In the genomic region with DNA sequence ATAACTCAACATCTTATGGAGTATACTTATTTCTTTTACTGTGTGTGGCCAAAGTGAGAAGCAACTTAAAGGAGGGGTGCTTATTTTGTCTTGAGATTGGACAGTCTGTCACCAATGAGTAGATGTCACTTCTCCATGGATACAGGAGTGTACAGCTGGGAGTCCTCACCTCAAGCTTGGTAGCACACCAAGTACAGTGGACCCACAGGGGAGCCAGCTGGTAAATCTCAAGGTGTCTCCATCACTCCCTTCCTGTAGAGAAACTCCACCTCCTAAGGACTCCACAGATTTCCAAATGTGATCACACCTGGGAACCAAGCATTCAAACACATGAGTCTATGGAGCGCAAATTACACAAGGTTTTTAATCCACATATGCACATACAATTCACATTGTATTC, we compare ENCODE assay signal across 18 mouse cellular contexts.
DNase-seq lines count a peak whose midpoint lies in the region; ATAC-seq and TF ChIP-seq lines count a peak whose summit lies in the region.
"Had no signal": no experiment of that assay in that cellular context is flagged by ENCODE, and none has a peak within 500 bp of the region (broad histone marks: within the 10 kb centered on the region; RNA-seq: fewer than 3 reads in every experiment).

No protein-coding gene starts in this region.

- WGBS in forebrain, embryonic 14.5 days = 90% methylated on average over 1 of the region's 1 CpGs
- WGBS in forebrain, embryonic 12.5 days = 100% methylated on average over 1 of the region's 1 CpGs
- WGBS in hindbrain, postnatal 0 days = 94% methylated on average over 1 of the region's 1 CpGs
- WGBS in hindbrain, embryonic 13.5 days = 100% methylated on average over 1 of the region's 1 CpGs
- 98% methylated on average over 1 of the region's 1 CpGs for WGBS in midbrain, embryonic 14.5 days

- ATAC-seq in forebrain, embryonic 14.5 days = peak; percentile 24; the same call in 1 of the 2 replicates
- no peak for ATAC-seq in forebrain, embryonic 12.5 days (ENCODE audit: low FRiP score)
- ATAC-seq in hindbrain, postnatal 0 days = 0 out of 2 replicates have a peak, but pooled peaks have one; percentile 19
- ATAC-seq in hindbrain, embryonic 13.5 days (ENCODE audit: low FRiP score) = no peak
- ATAC-seq in midbrain, embryonic 14.5 days (ENCODE audit: low FRiP score, low TSS enrichment) = no peak
- ATAC-seq: inflammation-experienced regulatory T-cells, adult 6 months had no signal

- no peak overlapping the region for H3K27ac ChIP-seq in forebrain, embryonic 14.5 days (ENCODE audit: low read depth, low read length)
- H3K27ac ChIP-seq in forebrain, embryonic 12.5 days = no peak overlapping the region
- peak overlapping the region; percentile 23; the same call in 1 of the 2 replicates for H3K27ac ChIP-seq in hindbrain, postnatal 0 days
- no peak overlapping the region for H3K27ac ChIP-seq in hindbrain, embryonic 13.5 days
- 0 out of 2 replicates have a peak overlapping the region, but pooled peaks have one; percentile 69 for H3K27ac ChIP-seq in midbrain, embryonic 14.5 days (replicated peaks; ENCODE audit: low read depth, low read length)
- H3K27ac ChIP-seq: embryonic facial prominence, embryonic 12.5 days; heart, embryonic 10.5 days; left cerebral cortex, adult 2 months; liver, embryonic 13.5 days; stomach, postnatal 0 days had no signal

- H3K36me3 ChIP-seq in forebrain, embryonic 14.5 days (ENCODE audit: control insufficient read depth, insufficient read depth, low read length) = no peaks in the 10 kb centered on the region
- H3K36me3 ChIP-seq in forebrain, embryonic 12.5 days (replicated peaks) = no peaks in the 10 kb centered on the region
- H3K36me3 ChIP-seq in hindbrain, postnatal 0 days (ENCODE audit: insufficient read depth, low read length) = no peaks in the 10 kb centered on the region
- no peaks in the 10 kb centered on the region for H3K36me3 ChIP-seq in hindbrain, embryonic 13.5 days
- no peaks in the 10 kb centered on the region for H3K36me3 ChIP-seq in midbrain, embryonic 14.5 days (ENCODE audit: control insufficient read depth, insufficient read depth, low read length)
- H3K36me3 ChIP-seq: embryonic facial prominence, embryonic 12.5 days; heart, embryonic 10.5 days; liver, embryonic 13.5 days had no signal

- no peak overlapping the region for H3K9ac ChIP-seq in forebrain, embryonic 14.5 days (ENCODE audit: low read length)
- H3K9ac ChIP-seq in forebrain, embryonic 12.5 days = no peak overlapping the region
- no peak overlapping the region for H3K9ac ChIP-seq in hindbrain, postnatal 0 days (replicated peaks; ENCODE audit: low read length)
- no peak overlapping the region for H3K9ac ChIP-seq in hindbrain, embryonic 13.5 days
- H3K9ac ChIP-seq in midbrain, embryonic 14.5 days (replicated peaks; ENCODE audit: low read length) = no peak overlapping the region
- H3K9ac ChIP-seq: embryonic facial prominence, embryonic 12.5 days; liver, embryonic 13.5 days had no signal

- H3K4me2 ChIP-seq in forebrain, embryonic 14.5 days (ENCODE audit: low read length) = no peak overlapping the region
- H3K4me2 ChIP-seq in forebrain, embryonic 12.5 days = no peak overlapping the region
- peak overlapping the region; percentile 46; the same call in 1 of the 2 replicates for H3K4me2 ChIP-seq in hindbrain, postnatal 0 days (ENCODE audit: low read depth, low read length)
- H3K4me2 ChIP-seq in hindbrain, embryonic 13.5 days = no peak overlapping the region
- no peak overlapping the region; the same call in 1 of the 2 replicates for H3K4me2 ChIP-seq in midbrain, embryonic 14.5 days (ENCODE audit: low read length)
- H3K4me2 ChIP-seq: liver, embryonic 13.5 days had no signal

- no peaks in the 10 kb centered on the region for H3K4me1 ChIP-seq in forebrain, embryonic 14.5 days (ENCODE audit: control insufficient read depth, insufficient read depth, low read length)
- 0 out of 2 replicates have a peak, but pooled peaks cover 6% of the 10 kb centered on the region for H3K4me1 ChIP-seq in forebrain, embryonic 12.5 days
- H3K4me1 ChIP-seq in hindbrain, postnatal 0 days (ENCODE audit: insufficient read depth, low read length) = 0 out of 2 replicates have a peak, but pooled peaks cover 6% of the 10 kb centered on the region
- H3K4me1 ChIP-seq in hindbrain, embryonic 13.5 days (replicated peaks) = no peaks in the 10 kb centered on the region
- H3K4me1 ChIP-seq in midbrain, embryonic 14.5 days (ENCODE audit: control insufficient read depth, insufficient read depth, low read length) = no peaks in the 10 kb centered on the region
- H3K4me1 ChIP-seq: embryonic facial prominence, embryonic 12.5 days; heart, embryonic 10.5 days; liver, embryonic 13.5 days had no signal

- no peak overlapping the region for H3K4me3 ChIP-seq in forebrain, embryonic 14.5 days (ENCODE audit: low read depth, low read length)
- H3K4me3 ChIP-seq in forebrain, embryonic 12.5 days (replicated peaks) = no peak overlapping the region
- H3K4me3 ChIP-seq in hindbrain, postnatal 0 days (ENCODE audit: low read length) = no peak overlapping the region
- no peak overlapping the region for H3K4me3 ChIP-seq in hindbrain, embryonic 13.5 days
- H3K4me3 ChIP-seq in midbrain, embryonic 14.5 days (replicated peaks; ENCODE audit: low read depth, low read length) = no peak overlapping the region
- H3K4me3 ChIP-seq: embryonic facial prominence, embryonic 12.5 days; heart, embryonic 10.5 days; left cerebral cortex, adult 2 months; liver, embryonic 13.5 days had no signal

- no peaks in the 10 kb centered on the region for H3K9me3 ChIP-seq in forebrain, embryonic 14.5 days (replicated peaks; ENCODE audit: control insufficient read depth, low read length)
- no peaks in the 10 kb centered on the region for H3K9me3 ChIP-seq in forebrain, embryonic 12.5 days
- H3K9me3 ChIP-seq in hindbrain, postnatal 0 days (ENCODE audit: low read length) = no peaks in the 10 kb centered on the region
- H3K9me3 ChIP-seq in hindbrain, embryonic 13.5 days = no peaks in the 10 kb centered on the region; the same call in 1 of the 2 replicates
- H3K9me3 ChIP-seq in midbrain, embryonic 14.5 days (ENCODE audit: control insufficient read depth, low read length) = no peaks in the 10 kb centered on the region
- H3K9me3 ChIP-seq: embryonic facial prominence, embryonic 12.5 days; heart, embryonic 10.5 days; liver, embryonic 13.5 days had no signal

- H3K27me3 ChIP-seq in forebrain, embryonic 14.5 days (replicated peaks; ENCODE audit: control insufficient read depth, insufficient read depth, low read length) = no peaks in the 10 kb centered on the region
- no peaks in the 10 kb centered on the region for H3K27me3 ChIP-seq in forebrain, embryonic 12.5 days
- H3K27me3 ChIP-seq in hindbrain, postnatal 0 days (ENCODE audit: insufficient read depth, low read length) = no peaks in the 10 kb centered on the region
- no peaks in the 10 kb centered on the region for H3K27me3 ChIP-seq in hindbrain, embryonic 13.5 days
- H3K27me3 ChIP-seq in midbrain, embryonic 14.5 days (ENCODE audit: control insufficient read depth, insufficient read depth, low read length) = no peaks in the 10 kb centered on the region
- H3K27me3 ChIP-seq: embryonic facial prominence, embryonic 12.5 days; liver, embryonic 13.5 days had no signal

- TF ChIP-seq CTCF in hindbrain, postnatal 0 days (IDR thresholded peaks at IDR 0.05; ENCODE audit: low read depth) = no peak

- DNase-seq in forebrain, embryonic 14.5 days (ENCODE audit: low spot score) = no peak
- DNase-seq in hindbrain, postnatal 0 days (ENCODE audit: low spot score) = no peak
- peak; percentile 23 for DNase-seq in cerebellum, adult 8-10 months
- no peak for DNase-seq in midbrain, embryonic 14.5 days
- DNase-seq in spleen, adult 12 weeks (ENCODE audit: low spot score) = no peak
- no peak for DNase-seq in lung, postnatal 25 days (ENCODE audit: low spot score)
- DNase-seq: adrenal gland, postnatal 25 days; heart, postnatal 4 days; liver, embryonic 13.5 days; lung, adult 2 months; lung, postnatal 14 days had no signal

Comparison
In these comparisons a context has a peak if more than half of its experiments do, and no peak if none do; other contexts are left out.
1. ATAC-seq: peak in forebrain, embryonic 14.5 days (single experiment) and hindbrain, postnatal 0 days (single experiment); none in forebrain, embryonic 12.5 days (single experiment), hindbrain, embryonic 13.5 days (single experiment) and midbrain, embryonic 14.5 days (single experiment).
2. H3K27ac ChIP-seq: peak in hindbrain, postnatal 0 days (single experiment) and midbrain, embryonic 14.5 days (single experiment); none in forebrain, embryonic 14.5 days (single experiment), forebrain, embryonic 12.5 days (single experiment) and hindbrain, embryonic 13.5 days (single experiment).